Mouse (Mus musculus) forebrain, embryonic 16.5 days (tissue): Measurements from ENCODE around the gene Ctla4. TPM values are rescaled to one million over a fixed set of nuclear protein-coding genes. Genes with fewer than 3 reads are reported as not detected.

Experiments
- polyA plus RNA-seq: library from polyadenylated mRNA; unstranded; fragments of >200 nt; fragmentation: Nextera tagmentation; extraction: Ambion mirVana; gene quantifications from 2 replicates; pipeline ENCODE4 v1.2.1, GENCODE M21; 2015

Ctla4 gene
- polyA plus RNA-seq, 1 experiment from 2014 or later: not detected

Other genes starting within 250 kb of the Ctla4 start
- 0.08 and 0.12 TPM in 2 replicates for gene Cd28, start 170.2 kb upstream of the Ctla4 start, polyA plus RNA-seq
- 0.09 TPM in 1 of 2 replicates, not detected in the other for gene Icos, start 90.9 kb downstream of the Ctla4 start, polyA plus RNA-seq